Comparison of ENCODE assay signal across 7 mouse cellular contexts in the genomic region with DNA sequence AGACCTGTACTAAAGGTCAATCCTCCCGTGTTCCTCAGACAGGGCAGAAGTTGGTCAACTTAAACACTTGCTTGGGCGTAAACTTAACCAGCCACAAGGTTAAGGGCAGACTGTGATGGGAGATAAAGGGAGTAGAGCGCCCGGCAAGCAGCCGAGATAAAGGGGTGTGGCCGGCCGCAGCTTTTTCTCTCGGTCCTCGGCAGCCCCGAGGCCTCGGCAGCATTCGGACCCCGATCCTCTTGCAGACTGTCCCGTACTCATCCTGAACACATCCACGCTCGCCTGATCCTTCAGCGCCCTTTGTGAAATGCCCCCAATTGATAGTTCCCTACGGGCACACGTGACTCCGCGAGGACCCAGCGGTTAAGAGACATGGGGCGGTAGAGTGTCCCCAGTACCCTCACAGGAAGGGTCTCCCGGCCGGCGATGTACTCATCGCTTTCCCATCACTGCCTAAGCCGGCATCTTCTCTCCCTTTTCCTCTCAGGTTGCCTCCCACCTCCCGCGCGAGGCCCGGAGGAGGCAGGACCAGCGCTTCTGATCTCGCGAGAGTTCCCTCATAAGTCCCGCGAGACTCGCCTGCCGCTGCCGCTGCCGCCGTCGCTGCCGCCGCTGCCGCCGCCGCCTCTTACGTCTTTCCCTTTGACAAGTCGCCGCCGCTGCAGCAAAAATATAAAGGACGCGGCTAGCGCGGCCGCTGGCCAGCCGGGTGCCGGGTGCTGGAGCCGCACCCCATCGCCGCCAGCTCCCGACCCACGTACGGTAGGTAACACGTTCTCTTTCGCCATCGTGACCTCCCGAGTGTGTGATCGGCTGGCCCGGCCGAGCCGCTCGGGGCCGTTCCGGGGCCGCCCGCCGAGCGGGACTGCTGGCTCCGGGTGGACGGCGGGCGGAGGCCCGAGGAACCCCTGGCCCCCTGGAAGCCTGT. TPM values are rescaled to one million over a fixed set of nuclear protein-coding genes. Genes with fewer than 3 reads are reported as not detected.
DNase-seq lines count a peak whose midpoint lies in the region; ATAC-seq lines count a peak whose summit lies in the region.

A gene (plus strand): TSS at position 591 of the 928 bp plus-strand sequence.

- H3K27me3 ChIP-seq in intestine, embryonic 15.5 days (replicated peaks): no peaks in the 10 kb centered on the region
- peaks cover 4% of the 10 kb centered on the region; the same call in 1 of the 2 replicates for H3K27me3 ChIP-seq in midbrain, embryonic 10.5 days (ENCODE audit: low read depth, poor library complexity, severe bottlenecking)

- H3K36me3 ChIP-seq in intestine, embryonic 15.5 days: no peaks in the 10 kb centered on the region
- no peaks in the 10 kb centered on the region for H3K36me3 ChIP-seq in midbrain, embryonic 10.5 days

- peak within 1 kb of the TSS; percentile 94 for H3K9ac ChIP-seq in intestine, embryonic 15.5 days

- peak; percentile 94 for ATAC-seq in intestine, embryonic 15.5 days

- peak within 1 kb of the TSS; percentile 97 for H3K4me3 ChIP-seq in intestine, embryonic 15.5 days (replicated peaks)
- H3K4me3 ChIP-seq in midbrain, embryonic 10.5 days: peak within 1 kb of the TSS; percentile 94

- peak; percentile 90 to 93 for DNase-seq in adrenal gland, adult 18-20 months (ENCODE audit: low spot score in 2 of 2)
- DNase-seq in embryo, embryonic 11 days: peak; percentile 99
- DNase-seq in gastrocnemius, postnatal 36 days: peak; percentile 92
- peak; percentile 97 to 98 for DNase-seq in left cerebral cortex, postnatal 25 days (ENCODE audit: low spot score in 2 of 2)
- DNase-seq in midbrain, embryonic 10.5 days (ENCODE audit: low spot score): peak; percentile 95
- DNase-seq in right cerebral cortex, postnatal 4 days: peak; percentile 93

- peak within 1 kb of the TSS; percentile 72 for H3K4me2 ChIP-seq in intestine, embryonic 15.5 days (replicated peaks)

- H3K4me1 ChIP-seq in intestine, embryonic 15.5 days (replicated peaks): peaks cover 3% of the 10 kb centered on the region; the same call in 1 of the 2 replicates
- H3K4me1 ChIP-seq in midbrain, embryonic 10.5 days: peaks cover 28% of the 10 kb centered on the region

- H3K9me3 ChIP-seq in intestine, embryonic 15.5 days: no peaks in the 10 kb centered on the region
- H3K9me3 ChIP-seq in midbrain, embryonic 10.5 days (replicated peaks): no peaks in the 10 kb centered on the region

- under 1% methylated on average over 85 of the region's 85 CpGs for WGBS in intestine, embryonic 15.5 days
- under 1% methylated on average over 85 of the region's 85 CpGs for WGBS in midbrain, embryonic 10.5 days

- intact Hi-C loops in gastrocnemius, postnatal 36 days (cut with DNase I): no loop called here
- intact Hi-C loops in left cerebral cortex, postnatal 25 days (cut with DNase I): loop anchor here (2.0 kb wide), 2 partner anchors 45 to 65 kb away; no protein-coding TSS in a partner anchor

- peak within 1 kb of the TSS; percentile 94 for H3K27ac ChIP-seq in intestine, embryonic 15.5 days
- peak within 1 kb of the TSS; percentile 97 for H3K27ac ChIP-seq in midbrain, embryonic 10.5 days (replicated peaks)

RNA-seq across cellular contexts. Expression of the gene that starts here (rescaled TPM):
- 10 to 100 TPM; 35.1 to 35.4 TPM for total RNA-seq in adrenal gland, adult 18-20 months (2021)
- total RNA-seq in gastrocnemius, postnatal 36 days (2021): 10 to 100 TPM; 27.7 to 32.1 TPM
- polyA plus RNA-seq in intestine, embryonic 15.5 days (2015; fragmentation: Nextera tagmentation; extraction: Ambion mirVana): 16.6 and 18.0 TPM in 2 replicates
- total RNA-seq in left cerebral cortex, postnatal 25 days (2021): 100 to 1,000 TPM; 112 to 119 TPM
- polyA plus RNA-seq in midbrain, embryonic 10.5 days (2016; fragmentation: Nextera tagmentation; extraction: Ambion mirVana): 26.1 and 30.8 TPM in 2 replicates

Comparison
In these comparisons a context has a peak if more than half of its experiments do, and no peak if none do; other contexts are left out.
1. Peak in every context shown above with its lines: DNase-seq, ATAC-seq, H3K4me3 ChIP-seq and H3K27ac ChIP-seq.